Mouse (Mus musculus) fat pad, adult 2 months (tissue): ENCODE measurements around the gene Npm3.

Experiments used
- DNase-seq: peaks from one replicate; pipeline ENCODE4 v3.0.0-alpha.2; 2011; ENCODE audit warnings: low read depth, low spot score; ENCODE audit errors: extremely low read depth

Npm3 gene

DNA sequence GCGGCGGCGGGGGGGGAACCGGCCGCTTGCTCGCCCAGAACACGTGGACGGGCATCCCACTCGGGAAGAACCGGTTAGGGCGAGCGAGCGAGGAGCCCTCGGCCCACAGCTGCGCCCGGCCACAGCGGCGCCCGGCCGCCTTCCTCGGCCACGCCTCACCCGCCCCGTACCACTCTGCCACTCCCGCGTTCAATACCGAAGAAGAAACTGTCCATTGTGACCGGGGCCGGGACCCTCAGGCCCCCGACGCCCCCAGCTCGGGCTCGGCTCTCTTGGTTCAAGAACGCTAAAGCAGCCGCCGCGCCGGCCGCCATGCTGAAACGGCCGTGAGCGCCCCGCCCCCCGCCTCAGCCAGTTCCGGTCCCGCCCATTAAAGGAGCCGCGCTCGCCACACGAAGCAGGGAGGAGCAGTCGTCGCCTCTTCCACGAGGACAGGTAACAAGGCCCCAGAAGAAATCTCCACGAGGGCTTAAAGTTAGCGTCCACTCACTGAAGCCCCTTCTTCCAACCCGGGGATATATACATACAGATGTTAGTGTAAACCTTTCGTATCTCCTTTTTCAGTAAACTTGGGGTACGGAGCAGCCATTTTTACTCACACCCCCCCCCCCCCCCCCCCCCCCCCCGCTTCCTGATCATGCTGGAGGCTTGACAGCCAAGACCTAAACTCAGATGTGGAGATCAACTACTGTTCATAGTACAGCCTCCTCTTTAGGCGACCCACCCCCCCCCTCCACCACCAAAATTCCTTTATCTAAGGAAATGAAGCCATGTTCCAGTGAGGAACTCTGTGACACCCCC, at the start of gene Npm3:
Gene Npm3, minus strand, starts transcription at position 349 of the 801 bp plus-strand sequence.
- no peak for DNase-seq

DNA sequence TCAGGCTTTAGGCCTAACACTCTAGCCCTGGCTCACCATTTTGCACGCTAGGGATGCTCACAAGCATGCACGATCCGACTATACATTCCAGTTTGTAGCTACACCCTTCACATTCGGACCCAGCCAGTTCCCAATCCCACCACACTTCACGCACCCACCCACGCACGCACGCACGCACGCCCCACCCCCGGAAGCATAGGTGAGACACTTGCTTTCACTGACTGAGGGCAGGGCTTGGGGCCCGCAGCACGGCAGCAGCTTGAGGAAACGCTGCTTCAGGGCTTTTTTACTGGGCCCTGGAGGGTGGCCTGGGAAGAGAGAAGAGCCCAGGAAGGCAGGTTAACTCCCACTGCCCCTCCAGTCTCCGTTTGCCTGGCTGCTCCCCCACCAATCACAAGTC, 47.5 kb upstream of the Npm3 start:
- DNase-seq: no peak

DNA sequence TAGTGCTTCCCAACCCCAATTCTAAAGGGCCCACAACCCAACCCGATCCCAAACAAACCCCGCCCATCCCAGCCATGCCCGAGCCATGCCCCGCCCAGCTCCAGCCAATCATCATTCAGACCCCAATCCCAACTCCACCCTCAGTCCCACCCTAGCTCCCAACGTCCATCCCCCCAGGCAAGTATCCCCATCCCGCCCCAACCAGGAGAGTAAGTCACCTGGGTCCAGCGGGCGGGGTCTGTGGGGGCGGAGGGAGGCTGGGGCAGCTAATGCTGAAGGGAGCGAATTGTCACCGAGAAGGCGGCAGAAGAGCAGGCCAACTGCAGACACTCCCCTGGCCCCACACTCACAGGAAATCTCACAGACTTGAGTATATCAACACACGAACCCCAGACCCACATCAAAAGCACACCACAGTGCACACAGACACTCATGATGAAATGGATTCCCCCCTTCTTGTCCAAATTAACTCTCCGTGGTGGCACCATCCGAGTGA, 46.7 kb upstream of the Npm3 start:
- DNase-seq: peak; percentile 40

DNA sequence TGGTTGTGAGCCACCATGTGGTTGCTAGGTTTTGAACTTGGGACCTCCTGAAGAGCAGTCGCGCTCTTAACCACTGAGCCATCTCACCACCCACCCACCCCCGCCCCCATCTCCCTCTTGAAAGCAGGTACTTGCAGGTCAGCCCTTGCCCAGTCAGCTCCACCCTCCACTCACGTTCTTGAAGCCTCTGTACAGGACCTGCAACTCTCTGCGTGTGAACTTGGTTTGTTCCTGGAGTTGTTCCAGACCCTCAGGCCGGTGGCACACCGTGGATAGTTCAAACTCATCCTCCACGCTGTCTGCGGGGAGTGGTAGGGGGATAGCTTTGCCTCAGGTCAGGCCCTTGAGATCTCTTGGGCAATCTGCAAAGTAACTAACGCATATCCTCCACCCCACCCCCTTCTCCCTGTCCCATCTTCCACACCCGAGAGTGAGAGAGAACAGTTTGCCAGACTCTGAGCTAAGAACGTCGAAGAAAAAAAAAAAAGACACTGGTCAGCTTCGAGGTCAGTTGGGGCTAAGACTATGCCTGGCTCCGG, 46.1 kb upstream of the Npm3 start:
- DNase-seq: peak; percentile 18

DNA sequence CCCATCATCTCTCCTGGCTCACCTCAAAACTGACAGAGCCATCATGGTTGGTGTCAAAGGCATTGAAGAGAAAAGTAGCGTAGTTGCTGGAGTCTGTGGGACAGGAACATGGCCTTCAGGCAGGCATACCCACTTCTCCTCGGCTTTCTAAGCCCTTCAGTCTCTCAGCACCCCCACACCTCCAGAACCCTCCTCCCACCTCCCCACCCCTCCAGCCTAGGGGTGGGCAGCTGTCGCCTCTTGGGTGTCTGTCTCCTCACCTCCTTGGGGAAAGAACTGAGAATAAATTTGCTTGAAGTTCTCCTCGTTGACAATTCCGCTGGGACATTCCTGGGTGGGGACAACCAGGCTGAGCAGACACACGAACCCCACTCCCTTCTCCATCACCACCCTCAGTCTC, 45.3 kb upstream of the Npm3 start:
- DNase-seq: no peak

DNA sequence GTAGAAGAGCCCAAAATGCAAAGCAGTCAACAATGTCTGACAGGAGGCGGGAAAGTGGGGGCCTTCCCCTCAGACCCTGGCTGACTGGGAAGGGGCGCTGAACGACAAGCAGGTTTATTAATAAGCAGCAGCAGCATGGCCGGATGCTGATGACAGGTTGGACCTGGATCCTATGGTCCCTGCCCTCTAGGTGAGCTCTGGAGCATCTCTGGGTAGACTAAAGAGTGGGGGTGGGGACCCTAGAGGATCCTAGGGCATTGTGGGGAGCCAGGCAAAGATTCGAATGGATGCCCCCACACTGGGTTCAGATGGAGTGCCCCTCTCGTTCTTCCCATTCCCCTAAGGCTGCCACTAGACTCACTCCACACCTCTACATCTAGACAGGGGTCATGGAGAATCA, 43.0 kb upstream of the Npm3 start:
- no peak for DNase-seq

DNA sequence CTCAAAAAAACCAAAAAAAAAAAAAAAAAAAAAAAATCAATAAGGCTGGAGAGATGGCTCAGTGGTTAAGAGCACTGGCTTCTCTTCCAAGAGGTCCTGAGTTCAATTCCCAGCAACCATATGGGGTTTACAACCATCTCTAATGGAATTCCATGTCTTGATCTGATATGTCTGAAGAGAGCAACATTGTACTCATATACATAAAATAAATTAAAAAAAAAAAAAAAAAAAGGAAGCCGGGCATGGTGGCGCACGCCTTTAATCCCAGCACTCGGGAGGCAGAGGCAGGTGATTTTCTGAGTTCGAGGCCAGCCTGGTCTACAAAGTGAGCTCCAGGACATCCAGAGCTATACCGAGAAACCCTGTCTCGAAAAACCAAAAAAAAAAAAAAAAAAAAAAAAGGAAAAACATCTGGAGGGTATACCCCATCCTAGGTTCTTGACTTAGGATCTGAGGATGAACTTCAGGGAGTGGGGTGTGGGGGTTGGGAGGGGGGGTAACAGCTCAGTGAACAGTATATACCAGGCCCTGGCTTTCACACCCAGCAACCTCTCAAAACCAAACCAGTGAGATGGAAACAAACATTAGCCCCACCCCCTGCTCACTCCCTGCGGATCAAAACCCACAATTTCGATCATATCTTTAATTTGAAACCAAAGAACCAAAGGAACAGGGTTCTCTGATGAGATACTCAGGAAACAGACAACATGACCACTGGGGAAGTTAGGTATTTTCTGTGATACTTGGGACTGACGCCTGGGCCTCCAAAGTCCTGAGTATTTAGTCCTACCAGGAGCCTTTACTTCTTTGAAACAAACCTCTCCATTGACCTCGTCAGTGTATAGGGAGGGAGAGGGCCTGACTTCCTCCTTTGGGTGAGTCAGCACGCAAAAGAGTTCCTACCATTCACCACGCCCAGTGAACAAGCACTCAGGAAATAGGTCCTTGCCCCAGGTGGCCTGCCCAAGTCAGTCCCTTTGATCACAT, 40.8 kb upstream of the Npm3 start:
- DNase-seq: no peak

DNA sequence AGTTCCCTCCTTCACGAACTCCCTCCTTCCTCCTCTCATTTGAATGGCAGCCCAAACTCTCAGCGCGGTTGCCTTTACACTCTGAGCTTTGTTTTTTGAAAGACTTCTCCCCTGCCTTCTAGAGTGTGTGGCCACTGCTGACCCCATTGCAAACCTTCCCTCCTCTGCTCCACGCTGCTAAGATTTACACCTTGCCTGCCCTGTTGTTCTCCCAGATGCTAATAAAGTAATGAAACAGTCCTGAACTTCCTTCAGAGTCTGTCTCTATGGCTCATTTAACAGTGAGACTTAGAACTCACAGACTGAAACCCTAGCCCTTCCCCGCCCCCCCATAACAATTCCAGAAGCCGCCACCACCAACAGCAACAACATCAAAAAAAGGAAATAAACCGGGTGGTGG, 40.0 kb upstream of the Npm3 start:
- DNase-seq: no peak

DNA sequence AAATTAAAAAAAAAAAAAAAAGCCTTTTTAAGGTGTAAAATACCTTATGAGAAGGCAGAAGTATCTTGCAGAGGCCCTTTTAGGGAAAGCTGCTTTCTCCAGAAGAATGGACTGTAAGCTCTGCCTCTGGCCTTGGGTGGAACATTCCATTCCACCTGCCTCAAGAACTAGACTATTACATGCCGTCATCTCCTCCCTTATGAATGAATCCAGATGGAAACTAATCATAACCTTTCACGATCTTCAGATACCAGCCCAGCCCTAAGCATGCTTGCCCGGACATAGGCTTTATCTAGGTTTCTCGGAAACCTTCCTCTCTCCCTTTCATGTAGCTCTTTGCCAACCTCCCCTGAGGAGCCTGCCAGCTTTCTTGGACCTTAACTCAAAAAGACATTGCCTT, 38.9 kb upstream of the Npm3 start:
- no peak for DNase-seq

DNA sequence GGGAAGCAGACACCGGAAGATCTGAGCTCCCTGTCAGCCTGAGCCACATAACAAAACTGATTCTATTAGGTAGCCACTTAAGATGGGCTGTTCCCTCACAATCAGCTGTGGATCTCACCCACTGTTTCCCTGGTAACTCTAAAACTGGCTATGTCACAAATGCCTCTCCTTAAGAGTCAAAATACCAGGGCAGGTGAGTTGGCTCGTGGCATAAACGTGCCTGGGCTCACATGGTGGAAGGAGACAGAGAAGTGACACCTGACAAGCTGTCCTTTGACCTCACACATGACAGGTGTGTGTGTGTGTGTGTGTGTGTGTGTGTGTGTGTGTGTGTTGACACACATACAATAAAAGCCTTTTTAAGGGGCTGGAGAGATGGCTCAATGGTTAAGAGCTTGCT, 38.1 kb upstream of the Npm3 start:
- DNase-seq: no peak

DNA sequence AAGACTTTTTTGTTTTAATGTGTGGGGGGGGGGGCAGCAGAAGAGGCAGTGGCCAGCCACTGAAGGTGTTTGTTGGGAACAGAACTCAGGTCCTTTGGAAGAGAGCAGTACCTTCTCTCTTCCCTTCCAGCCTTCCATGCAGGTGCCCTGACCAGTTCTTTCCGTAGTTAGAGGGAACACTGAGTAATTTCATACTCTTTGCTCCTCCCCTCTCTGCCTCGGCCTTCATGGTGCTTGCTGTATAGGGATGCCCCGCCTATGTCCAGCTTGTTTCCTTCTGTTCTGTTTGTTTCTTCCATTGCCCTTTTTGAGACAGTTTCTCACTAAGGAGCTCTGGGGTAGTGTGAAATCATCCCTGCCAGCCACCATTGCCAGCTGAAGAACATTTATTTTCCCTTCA, 36.1 kb upstream of the Npm3 start:
- DNase-seq: no peak

DNA sequence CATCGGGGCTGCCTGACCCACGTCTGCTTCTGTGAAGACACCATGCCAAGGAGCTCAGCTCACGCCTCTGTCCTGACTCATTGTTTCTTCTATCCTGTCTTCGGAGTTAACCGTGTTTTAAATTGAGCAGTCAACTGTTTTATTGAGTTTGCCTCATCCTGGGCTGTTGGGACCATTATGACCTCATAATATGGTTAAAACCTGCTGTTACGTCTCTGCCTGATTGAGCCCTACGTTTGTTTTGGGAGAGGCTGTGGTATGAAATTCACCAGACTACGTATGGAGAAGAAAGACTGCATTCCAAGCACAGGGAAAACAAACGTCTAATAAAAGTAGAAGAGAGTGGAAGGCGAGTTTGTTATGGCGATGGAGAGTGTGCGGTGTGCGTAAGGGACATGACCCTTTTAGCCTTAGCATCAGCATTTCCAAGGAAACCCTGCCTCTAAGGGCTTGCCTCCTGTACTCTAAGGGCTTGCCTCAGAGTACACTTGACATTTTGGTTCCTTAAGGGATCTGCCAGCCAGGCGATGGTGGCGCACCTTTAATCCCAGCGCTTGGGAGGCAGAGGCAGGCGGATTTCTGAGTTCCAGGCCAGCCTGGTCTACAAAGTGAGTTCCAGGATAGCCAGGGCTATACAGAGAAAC, 34.7 kb upstream of the Npm3 start:
- DNase-seq: no peak

DNA sequence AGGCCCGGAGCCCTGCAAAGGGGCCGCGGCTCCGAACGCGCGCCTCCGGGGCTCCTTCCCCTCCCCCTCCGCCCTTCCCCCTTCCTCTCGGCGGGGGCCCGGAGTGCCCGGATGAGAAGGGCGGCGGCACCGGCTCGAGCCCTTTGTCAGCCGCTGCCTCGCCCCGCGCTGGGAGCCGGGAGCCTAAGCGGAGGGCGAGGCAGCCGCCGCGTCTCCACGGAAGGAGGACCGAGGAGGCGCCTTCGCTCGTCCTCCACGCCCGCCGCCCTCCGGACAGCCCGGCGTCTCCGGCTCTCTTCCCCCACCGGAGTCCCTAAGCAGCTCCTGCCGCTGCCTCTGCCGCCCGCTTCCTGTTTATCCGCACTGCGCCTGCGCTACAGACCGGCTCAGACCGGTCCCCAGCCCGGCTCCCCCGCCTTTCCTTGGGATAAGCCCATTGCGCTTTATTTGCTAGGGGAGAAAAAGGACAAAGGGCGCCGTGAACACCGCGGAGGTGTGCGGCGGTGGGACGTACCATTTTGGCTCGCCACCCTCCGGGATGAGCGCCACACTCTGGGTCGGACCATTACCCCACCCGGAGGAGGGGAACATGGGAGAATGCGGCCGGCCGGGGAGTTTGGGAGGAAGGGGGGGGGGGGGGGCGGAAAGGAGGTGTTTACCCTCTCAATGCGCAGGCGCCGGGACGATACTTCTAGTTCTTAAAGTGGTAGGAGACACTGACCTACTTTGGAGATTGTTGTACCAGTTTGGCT, 34.0 kb upstream of the Npm3 start, which contains the start of gene Mgea5:
Gene Mgea5, minus strand, starts transcription at position 657 of the 752 bp plus-strand sequence.
- peak; percentile 79 for DNase-seq

DNA sequence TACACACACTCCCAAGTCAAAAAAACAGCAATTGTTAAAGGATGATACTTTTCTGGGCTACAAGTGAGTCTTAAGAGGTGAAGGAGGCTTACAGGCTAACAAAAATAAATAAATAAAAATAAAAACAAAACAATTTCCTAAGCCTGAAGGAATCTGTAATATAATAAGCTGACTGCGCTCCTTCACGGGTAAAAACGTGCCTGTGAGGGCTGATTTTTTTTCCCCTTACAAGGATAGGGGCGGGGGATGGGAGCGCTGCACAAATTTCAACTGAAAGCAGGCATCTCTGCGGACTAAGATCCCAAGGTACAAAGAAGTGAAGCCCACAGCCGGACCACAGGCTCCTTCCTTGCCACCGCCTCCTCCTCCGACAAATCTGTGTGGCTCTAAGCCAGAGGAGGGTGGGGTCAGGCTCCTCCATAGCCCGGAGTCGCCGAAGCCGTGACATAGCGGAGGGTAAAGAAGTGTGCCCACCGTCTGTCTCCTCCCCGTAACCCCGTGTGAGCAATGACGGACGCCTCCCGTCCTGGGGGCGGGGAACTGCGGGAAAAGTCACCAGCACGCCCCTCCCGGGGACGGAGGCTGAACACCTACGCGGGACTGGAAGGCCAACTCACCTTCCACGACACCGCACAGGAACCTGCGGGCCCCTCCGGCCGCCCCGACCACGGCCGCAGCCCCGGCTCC, 33.1 kb upstream of the Npm3 start:
- DNase-seq: no peak

DNA sequence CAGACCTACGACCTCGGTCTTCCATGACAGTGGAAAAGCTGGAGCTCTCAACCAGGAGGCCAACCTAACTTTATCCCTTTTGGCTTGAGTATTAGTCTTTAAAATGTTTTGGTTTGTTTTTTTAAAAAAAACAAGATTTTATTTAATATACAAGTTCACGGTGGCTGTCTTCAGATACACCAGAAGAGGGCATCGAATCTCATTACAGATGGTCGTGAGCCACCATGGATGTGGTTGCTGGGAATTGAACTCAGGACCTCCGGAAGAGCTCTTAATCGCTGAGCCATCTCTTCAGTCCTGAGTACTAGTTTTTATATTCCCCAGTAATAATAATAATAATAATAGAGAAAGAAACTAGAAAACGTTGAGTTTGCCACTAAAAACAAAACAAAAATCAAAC, 32.3 kb upstream of the Npm3 start:
- DNase-seq: no peak

DNA sequence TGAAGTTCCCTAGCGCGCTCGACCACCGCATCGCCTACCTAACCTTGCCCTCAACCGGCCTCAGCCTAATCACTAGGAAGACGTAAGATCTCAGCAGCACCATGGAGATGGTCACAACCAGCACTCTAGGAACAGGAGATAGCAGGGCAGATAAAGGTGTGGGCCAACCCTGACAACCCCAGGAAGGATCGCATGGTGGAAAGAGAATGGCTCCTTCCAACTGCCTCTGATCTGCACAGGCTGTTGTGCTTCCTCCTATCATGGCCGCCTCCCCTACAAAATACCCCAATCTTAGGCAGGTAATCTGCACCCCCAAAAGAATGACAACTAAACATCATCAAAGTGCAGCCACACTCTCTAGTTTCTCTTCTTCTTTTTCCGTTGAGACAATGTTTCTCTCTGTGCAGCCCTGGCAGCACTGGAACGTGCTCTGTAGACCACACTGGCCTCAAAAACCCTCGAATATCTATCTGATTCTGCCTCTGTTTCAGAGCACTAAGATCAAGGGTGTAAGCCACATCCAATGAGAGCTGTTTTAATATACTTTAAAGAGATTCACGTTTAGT, 31.0 kb upstream of the Npm3 start:
- no peak for DNase-seq

DNA sequence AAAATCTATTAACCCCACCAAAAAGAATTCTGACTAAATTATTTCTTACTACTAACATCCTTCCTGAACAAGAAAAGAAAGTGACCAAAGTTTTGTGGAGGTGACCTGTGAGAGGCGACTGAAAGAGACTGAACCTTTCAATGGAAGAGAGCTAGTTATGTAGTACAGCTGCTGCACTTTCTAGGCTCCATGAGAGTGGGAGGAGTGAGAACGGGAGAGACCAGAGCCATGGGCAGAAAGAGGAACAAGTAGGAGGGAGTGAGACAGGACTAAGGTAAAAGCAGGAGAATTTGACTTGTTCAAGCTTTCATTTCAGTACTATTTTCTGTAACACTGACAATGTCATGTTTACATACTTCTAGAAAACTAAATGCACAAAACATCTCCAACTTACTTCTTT, 26.1 kb upstream of the Npm3 start:
- no peak for DNase-seq

DNA sequence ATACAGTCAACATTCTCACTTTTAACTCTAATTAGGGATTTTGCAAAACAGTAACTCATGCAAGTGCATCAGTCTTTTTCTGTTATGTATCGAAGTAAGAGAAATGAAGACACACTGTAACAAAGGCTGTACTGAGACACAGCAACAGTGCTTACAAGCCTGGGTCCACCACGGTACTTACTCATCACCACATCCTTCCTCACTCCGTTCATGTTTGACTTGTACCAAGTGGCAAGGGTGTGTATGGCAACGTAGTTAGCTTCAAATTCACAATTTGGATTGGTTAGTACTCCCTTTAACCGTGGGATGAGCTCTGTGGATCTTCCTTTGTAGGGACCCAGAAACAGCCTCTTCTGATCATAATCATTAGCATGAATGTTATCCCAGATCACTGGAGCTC, 22.1 kb upstream of the Npm3 start:
- no peak for DNase-seq

DNA sequence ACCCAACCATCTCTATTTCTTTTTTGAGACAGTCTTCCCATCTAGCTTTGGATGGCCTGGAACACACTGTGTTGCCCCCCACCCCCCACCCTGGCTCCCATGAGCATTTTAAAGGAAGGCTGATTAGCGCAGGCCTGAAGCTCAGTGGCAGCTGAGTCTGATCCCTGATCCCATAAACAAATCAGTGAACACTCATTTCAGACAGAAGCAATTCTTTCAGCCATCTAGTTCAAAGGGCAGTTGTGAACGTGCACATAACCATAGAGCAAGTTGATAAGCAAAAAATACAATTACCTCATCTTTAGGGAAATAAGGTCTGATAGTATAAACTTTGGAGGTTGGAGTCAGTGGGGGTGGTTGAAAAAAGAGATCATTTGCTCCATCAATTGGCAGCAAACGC, 11.4 kb upstream of the Npm3 start:
- DNase-seq: no peak
